Mouse (Mus musculus): ENCODE results near the gene Dcaf4.

GRCm38 (mm10) chr12:83524329-83524728, 4.1 kb downstream of the Dcaf4 start:
- no peak for TF ChIP-seq CTCF (IDR thresholded peaks at IDR 0.05; ENCODE audit: low read depth, low read length)
- no peak for TF ChIP-seq POLR2A (IDR thresholded peaks at IDR 0.05; ENCODE audit: extremely low read depth, insufficient read depth, low read length)

Data from liver, adult 2 months (tissue).